Mouse (Mus musculus) c-Kit-positive CD71-negative TER-119-negative erythroid progenitor cells, embryonic 14.5 days (primary cell): ENCODE measurements around the gene Smyd3.
A peak's percentile ranks its signal among the peaks of the same experiment; 100 is the strongest.

Experiments used
- DNase-seq: peaks from one replicate; pipeline ENCODE4 v3.0.0-alpha.2; 2013; ENCODE audit warnings: low read depth

The Smyd3 gene

GRCm38 (mm10) chr1:179516941-179517712 lies 714 bp downstream of the Smyd3 start:
- no peak for DNase-seq

- no peak for DNase-seq
Observed at GRCm38 (mm10) chr1:179511895-179512294, 5.9 kb downstream of the Smyd3 start.

GRCm38 (mm10) chr1:179510546-179511340 lies 7.1 kb downstream of the Smyd3 start:
- DNase-seq = no peak

GRCm38 (mm10) chr1:179506530-179507315 lies 11.1 kb downstream of the Smyd3 start:
- peak; percentile 30 for DNase-seq

GRCm38 (mm10) chr1:179502565-179502964 lies 15.3 kb downstream of the Smyd3 start:
- no peak for DNase-seq

GRCm38 (mm10) chr1:179499257-179499656 lies 18.6 kb downstream of the Smyd3 start:
- no peak for DNase-seq

- no peak for DNase-seq
Observed at GRCm38 (mm10) chr1:179492908-179493307, 24.9 kb downstream of the Smyd3 start.

- no peak for DNase-seq
Observed at GRCm38 (mm10) chr1:179488520-179488919, 29.3 kb downstream of the Smyd3 start.

GRCm38 (mm10) chr1:179487990-179488389 lies 29.9 kb downstream of the Smyd3 start:
- DNase-seq = no peak

GRCm38 (mm10) chr1:179487238-179487637 lies 30.6 kb downstream of the Smyd3 start:
- no peak for DNase-seq

- DNase-seq = no peak
Observed at GRCm38 (mm10) chr1:179485784-179486540, 31.9 kb downstream of the Smyd3 start.

GRCm38 (mm10) chr1:179480862-179481261 lies 37.0 kb downstream of the Smyd3 start:
- DNase-seq = no peak

- DNase-seq = peak; percentile 63
Observed at GRCm38 (mm10) chr1:179477157-179477902, 40.5 kb downstream of the Smyd3 start.

- no peak for DNase-seq
Observed at GRCm38 (mm10) chr1:179476461-179477156, 41.2 kb downstream of the Smyd3 start.

- no peak for DNase-seq
Observed at GRCm38 (mm10) chr1:179474776-179475175, 43.1 kb downstream of the Smyd3 start.

- DNase-seq = no peak
Observed at GRCm38 (mm10) chr1:179473920-179474643, 43.8 kb downstream of the Smyd3 start.

GRCm38 (mm10) chr1:179467970-179468369 lies 49.9 kb downstream of the Smyd3 start:
- no peak for DNase-seq

- DNase-seq = no peak
Observed at GRCm38 (mm10) chr1:179462376-179462775, 55.5 kb downstream of the Smyd3 start.

GRCm38 (mm10) chr1:179461019-179461814 lies 56.6 kb downstream of the Smyd3 start:
- DNase-seq = no peak
